Mouse (Mus musculus): ENCODE results near the gene Atp5l. TPM values are rescaled to one million over a fixed set of nuclear protein-coding genes. Genes with fewer than 3 reads are reported as not detected.

Gene Atp5l
- polyA plus RNA-seq, 1 experiment: 8.5 TPM

- H3K4me3 ChIP-seq (replicated peaks): no peak overlapping the region
- no peaks in the 10 kb centered on the region for H3K4me1 ChIP-seq (ENCODE audit: control insufficient read depth)
- peaks cover 97% of the 10 kb centered on the region for H3K36me3 ChIP-seq (ENCODE audit: control insufficient read depth)
- H3K9me3 ChIP-seq (ENCODE audit: control insufficient read depth, low read length): no peaks in the 10 kb centered on the region
- no peak for TF ChIP-seq TAL1 (IDR thresholded peaks at IDR 0.05; ENCODE audit: low read length)
- TF ChIP-seq GATA1 (IDR thresholded peaks at IDR 0.05; ENCODE audit: low read length): no peak
- H3K27me3 ChIP-seq (ENCODE audit: control insufficient read depth): no peaks in the 10 kb centered on the region
Observed at GRCm38 (mm10) chr9:44942421-44942820, 21.9 kb upstream of the Atp5l start.

DNA sequence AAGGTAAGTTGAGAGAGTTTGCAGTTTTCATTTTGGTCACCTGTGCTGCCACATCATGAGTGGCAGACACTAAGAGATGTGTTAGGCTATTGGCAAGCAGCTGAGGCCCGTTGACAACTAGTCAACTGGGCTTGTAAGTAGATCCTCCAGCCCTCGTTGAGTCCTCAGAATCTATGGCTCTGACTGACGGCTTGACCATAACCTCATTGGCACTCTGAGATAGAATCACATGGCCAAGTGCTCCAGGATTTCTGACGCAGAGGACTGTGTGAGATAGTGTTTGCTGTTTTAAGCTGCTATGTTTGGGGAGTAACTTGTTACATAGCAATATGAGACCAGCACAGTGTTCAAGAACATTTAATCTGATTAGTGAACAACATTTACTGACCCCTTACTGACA lies 21.2 kb upstream of the Atp5l start:
- H3K9me3 ChIP-seq (ENCODE audit: control insufficient read depth, low read length): no peaks in the 10 kb centered on the region
- H3K36me3 ChIP-seq (ENCODE audit: control insufficient read depth): peaks cover 97% of the 10 kb centered on the region

DNA sequence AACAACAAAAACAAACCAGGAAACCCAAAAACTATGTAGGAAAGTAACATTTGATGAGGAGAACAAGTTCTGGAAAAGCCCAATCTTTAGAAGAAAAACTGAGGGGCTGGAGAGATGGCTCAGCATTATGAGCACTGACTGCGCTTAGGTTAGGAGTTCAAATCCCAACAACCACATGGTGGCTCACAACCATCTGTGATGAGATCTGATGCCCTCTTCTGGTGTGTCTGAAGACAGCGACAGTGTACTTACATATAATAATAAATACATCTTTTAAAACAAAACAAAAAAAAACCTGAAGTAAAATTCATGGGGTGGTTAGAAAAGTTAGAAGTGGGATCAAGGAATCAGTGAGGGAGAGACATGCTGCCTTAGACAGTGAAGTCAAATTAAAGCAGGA lies 1.0 kb upstream of the Atp5l start:
- peaks cover 26% of the 10 kb centered on the region for H3K4me1 ChIP-seq (ENCODE audit: control insufficient read depth)
- peaks cover 24% of the 10 kb centered on the region for H3K36me3 ChIP-seq (ENCODE audit: control insufficient read depth)
- H3K4me3 ChIP-seq (replicated peaks): peak overlapping the region; percentile 100
- H3K9me3 ChIP-seq (ENCODE audit: control insufficient read depth, low read length): no peaks in the 10 kb centered on the region
- no peak for TF ChIP-seq TAL1 (IDR thresholded peaks at IDR 0.05; ENCODE audit: low read length)
- no peak for TF ChIP-seq GATA1 (IDR thresholded peaks at IDR 0.05; ENCODE audit: low read length)
- H3K27me3 ChIP-seq (ENCODE audit: control insufficient read depth): no peaks in the 10 kb centered on the region

More for the DNA sequence above, 21.2 kb upstream of the Atp5l start:
- Histone ChIP-seq H3K4me1 (ENCODE audit: control insufficient read depth) (no peaks in the 10 kb centered on the region), H3K27me3 (ENCODE audit: control insufficient read depth) (no peaks in the 10 kb centered on the region), H3K4me3 (replicated peaks) (no peak overlapping the region)
- TF ChIP-seq TAL1 (IDR thresholded peaks at IDR 0.05; ENCODE audit: low read length) (no peak), GATA1 (IDR thresholded peaks at IDR 0.05; ENCODE audit: low read length) (no peak)

DNA sequence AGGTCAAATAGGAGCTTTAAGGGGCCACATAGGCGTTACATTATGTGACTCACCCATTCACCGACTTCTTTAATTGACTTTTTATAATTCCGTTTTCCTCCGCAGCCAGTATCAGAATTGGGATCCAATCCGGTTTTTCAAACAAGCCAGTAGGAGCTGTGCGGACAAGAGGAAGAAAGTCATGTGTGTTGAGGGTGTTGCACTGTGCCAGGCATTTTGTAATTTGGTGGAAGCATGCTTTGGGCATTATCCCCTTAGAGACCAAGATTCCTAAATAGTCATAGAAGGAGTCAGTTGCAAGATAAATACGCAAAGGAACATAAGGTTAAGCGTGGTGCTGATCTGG lies 554 bp upstream of the Atp5l start:
- Histone ChIP-seq H3K36me3 (ENCODE audit: control insufficient read depth) (peaks cover 21% of the 10 kb centered on the region), H3K4me1 (ENCODE audit: control insufficient read depth) (peaks cover 26% of the 10 kb centered on the region), H3K4me3 (replicated peaks) (peak overlapping the region; percentile 100), H3K9me3 (ENCODE audit: control insufficient read depth, low read length) (no peaks in the 10 kb centered on the region), H3K27me3 (ENCODE audit: control insufficient read depth) (no peaks in the 10 kb centered on the region)
- TF ChIP-seq GATA1 (IDR thresholded peaks at IDR 0.05; ENCODE audit: low read length) (no peak), TAL1 (IDR thresholded peaks at IDR 0.05; ENCODE audit: low read length) (no peak)

- no peak for TF ChIP-seq TAL1 (IDR thresholded peaks at IDR 0.05; ENCODE audit: low read length)
- TF ChIP-seq GATA1 (IDR thresholded peaks at IDR 0.05; ENCODE audit: low read length): peak; percentile 53; the same call in 1 of the 2 replicates
- Histone ChIP-seq H3K4me3 (replicated peaks) (peak overlapping the region; percentile 100), H3K36me3 (ENCODE audit: control insufficient read depth) (peaks cover 21% of the 10 kb centered on the region), H3K27me3 (ENCODE audit: control insufficient read depth) (no peaks in the 10 kb centered on the region), H3K9me3 (ENCODE audit: control insufficient read depth, low read length) (no peaks in the 10 kb centered on the region), H3K4me1 (ENCODE audit: control insufficient read depth) (peaks cover 26% of the 10 kb centered on the region)
Observed at GRCm38 (mm10) chr9:44919606-44920005, 936 bp downstream of the Atp5l start.

DNA sequence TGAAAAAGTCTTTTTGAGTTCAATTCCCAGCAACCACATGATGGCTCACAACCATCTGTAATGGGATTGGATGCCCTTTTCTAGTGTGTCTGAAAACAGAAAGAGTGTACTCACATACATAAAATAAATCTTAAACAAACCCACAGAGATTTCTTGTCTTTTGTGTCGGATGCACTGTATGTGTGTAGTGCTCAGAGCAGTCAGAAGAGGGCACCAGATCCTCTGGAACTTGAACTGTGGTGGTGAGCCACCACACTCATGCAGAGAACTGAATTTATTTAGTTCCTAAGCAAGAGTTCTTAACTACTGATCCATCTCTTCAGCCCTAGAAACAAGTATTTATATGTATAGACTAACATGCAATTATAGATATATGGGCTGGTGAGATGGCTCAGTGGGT lies 4.3 kb downstream of the Atp5l start:
- peaks cover 17% of the 10 kb centered on the region for H3K4me1 ChIP-seq (ENCODE audit: control insufficient read depth)
- H3K4me3 ChIP-seq (replicated peaks): no peak overlapping the region
- TF ChIP-seq GATA1 (IDR thresholded peaks at IDR 0.05; ENCODE audit: low read length): no peak
- TF ChIP-seq TAL1 (IDR thresholded peaks at IDR 0.05; ENCODE audit: low read length): no peak
- peaks cover 49% of the 10 kb centered on the region for H3K36me3 ChIP-seq (ENCODE audit: control insufficient read depth)
- no peaks in the 10 kb centered on the region for H3K9me3 ChIP-seq (ENCODE audit: control insufficient read depth, low read length)
- no peaks in the 10 kb centered on the region for H3K27me3 ChIP-seq (ENCODE audit: control insufficient read depth)

- H3K27me3 ChIP-seq (ENCODE audit: control insufficient read depth): no peaks in the 10 kb centered on the region
- peaks cover 15% of the 10 kb centered on the region for H3K4me1 ChIP-seq (ENCODE audit: control insufficient read depth)
- no peaks in the 10 kb centered on the region for H3K9me3 ChIP-seq (ENCODE audit: control insufficient read depth, low read length)
- peaks cover 63% of the 10 kb centered on the region for H3K36me3 ChIP-seq (ENCODE audit: control insufficient read depth)
- no peak overlapping the region for H3K4me3 ChIP-seq (replicated peaks)
- TF ChIP-seq GATA1 (IDR thresholded peaks at IDR 0.05; ENCODE audit: low read length): no peak
- TF ChIP-seq TAL1 (IDR thresholded peaks at IDR 0.05; ENCODE audit: low read length): no peak
Observed at GRCm38 (mm10) chr9:44914706-44915105, 5.8 kb downstream of the Atp5l start.

DNA sequence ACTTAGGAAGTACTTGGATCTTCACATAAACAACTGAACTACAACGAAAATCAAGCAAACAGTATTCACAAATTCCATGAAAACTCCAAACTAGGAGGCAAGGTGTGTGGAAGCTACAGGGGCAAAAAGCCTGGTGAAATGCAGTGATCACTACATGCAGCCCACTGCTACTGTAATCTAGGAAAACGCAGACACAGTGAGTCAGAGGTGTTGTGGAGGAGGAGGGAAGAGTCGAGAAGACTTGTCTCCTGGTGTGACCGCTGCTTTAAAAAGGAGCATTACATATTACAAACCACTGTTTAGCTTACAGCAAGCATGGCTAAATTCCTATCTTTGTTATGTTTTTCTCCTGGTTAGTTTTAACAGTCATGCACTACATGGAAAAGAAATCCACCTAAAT lies 9.2 kb downstream of the Atp5l start:
- no peak overlapping the region for H3K4me3 ChIP-seq (replicated peaks)
- no peak for TF ChIP-seq GATA1 (IDR thresholded peaks at IDR 0.05; ENCODE audit: low read length)
- TF ChIP-seq TAL1 (IDR thresholded peaks at IDR 0.05; ENCODE audit: low read length): no peak
- no peaks in the 10 kb centered on the region for H3K4me1 ChIP-seq (ENCODE audit: control insufficient read depth)
- H3K9me3 ChIP-seq (ENCODE audit: control insufficient read depth, low read length): no peaks in the 10 kb centered on the region
- H3K36me3 ChIP-seq (ENCODE audit: control insufficient read depth): peaks cover 55% of the 10 kb centered on the region
- no peaks in the 10 kb centered on the region for H3K27me3 ChIP-seq (ENCODE audit: control insufficient read depth)

DNA sequence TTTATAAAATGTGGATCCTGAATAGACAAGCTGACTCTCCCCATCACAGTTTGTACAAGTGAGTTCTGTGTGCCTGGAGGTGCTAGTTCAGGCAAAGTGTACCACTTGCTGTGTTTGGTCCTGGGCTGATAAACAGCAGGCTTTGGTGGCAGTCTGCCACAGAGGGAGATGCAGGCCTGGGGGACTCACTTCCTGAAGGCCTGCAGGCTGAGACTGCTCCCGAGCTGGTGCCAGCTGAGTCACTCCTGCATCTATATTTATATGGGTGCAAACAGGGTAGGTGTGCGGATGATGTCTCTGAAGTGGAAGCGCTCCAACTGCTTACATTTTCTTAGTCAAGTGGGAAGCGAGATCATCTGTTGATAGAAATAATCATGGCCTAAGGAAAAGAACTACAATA lies 14.9 kb downstream of the Atp5l start:
- H3K4me1 ChIP-seq (ENCODE audit: control insufficient read depth): no peaks in the 10 kb centered on the region
- peaks cover 8% of the 10 kb centered on the region for H3K36me3 ChIP-seq (ENCODE audit: control insufficient read depth)
- no peak for TF ChIP-seq TAL1 (IDR thresholded peaks at IDR 0.05; ENCODE audit: low read length)
- TF ChIP-seq GATA1 (IDR thresholded peaks at IDR 0.05; ENCODE audit: low read length): no peak
- H3K9me3 ChIP-seq (ENCODE audit: control insufficient read depth, low read length): peaks cover 3% of the 10 kb centered on the region; the same call in 1 of the 2 replicates
- H3K27me3 ChIP-seq (ENCODE audit: control insufficient read depth): no peaks in the 10 kb centered on the region
- no peak overlapping the region for H3K4me3 ChIP-seq (replicated peaks)

DNA sequence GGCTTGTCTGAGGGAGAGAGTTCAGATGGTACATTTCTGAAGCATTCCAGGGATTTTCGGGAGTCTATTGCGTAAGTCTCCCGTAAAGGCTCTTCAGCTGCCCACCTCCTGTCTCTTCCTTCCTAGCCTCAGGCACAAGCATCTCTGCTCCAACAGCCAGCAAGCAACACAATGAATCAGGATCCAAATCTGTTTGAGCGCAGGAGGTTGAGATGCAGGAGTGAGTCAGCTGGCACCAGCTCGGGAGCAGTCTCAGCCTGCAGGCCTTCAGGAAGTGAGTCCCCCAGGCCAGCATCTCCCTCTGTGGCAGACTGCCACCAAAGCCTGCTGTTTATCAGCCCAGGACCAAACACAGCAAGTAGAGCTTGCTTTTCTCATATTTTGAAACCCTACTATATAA lies 15.6 kb downstream of the Atp5l start:
- Histone ChIP-seq H3K4me1 (ENCODE audit: control insufficient read depth) (no peaks in the 10 kb centered on the region), H3K4me3 (replicated peaks) (no peak overlapping the region), H3K27me3 (ENCODE audit: control insufficient read depth) (no peaks in the 10 kb centered on the region), H3K9me3 (ENCODE audit: control insufficient read depth, low read length) (peaks cover 3% of the 10 kb centered on the region; the same call in 1 of the 2 replicates), H3K36me3 (ENCODE audit: control insufficient read depth) (peaks cover 2% of the 10 kb centered on the region)
- TF ChIP-seq TAL1 (IDR thresholded peaks at IDR 0.05; ENCODE audit: low read length) (no peak), GATA1 (IDR thresholded peaks at IDR 0.05; ENCODE audit: low read length) (no peak)

All from erythroblast, embryonic 14.5 days (primary cell).